Mouse (Mus musculus) urinary bladder, postnatal 14 days (tissue): ENCODE measurements around the gene Sdad1.

Source experiments
- DNase-seq: peaks from one replicate; pipeline ENCODE4 v3.0.0; 2021; ENCODE audit warnings: low spot score

Sdad1 gene

DNA sequence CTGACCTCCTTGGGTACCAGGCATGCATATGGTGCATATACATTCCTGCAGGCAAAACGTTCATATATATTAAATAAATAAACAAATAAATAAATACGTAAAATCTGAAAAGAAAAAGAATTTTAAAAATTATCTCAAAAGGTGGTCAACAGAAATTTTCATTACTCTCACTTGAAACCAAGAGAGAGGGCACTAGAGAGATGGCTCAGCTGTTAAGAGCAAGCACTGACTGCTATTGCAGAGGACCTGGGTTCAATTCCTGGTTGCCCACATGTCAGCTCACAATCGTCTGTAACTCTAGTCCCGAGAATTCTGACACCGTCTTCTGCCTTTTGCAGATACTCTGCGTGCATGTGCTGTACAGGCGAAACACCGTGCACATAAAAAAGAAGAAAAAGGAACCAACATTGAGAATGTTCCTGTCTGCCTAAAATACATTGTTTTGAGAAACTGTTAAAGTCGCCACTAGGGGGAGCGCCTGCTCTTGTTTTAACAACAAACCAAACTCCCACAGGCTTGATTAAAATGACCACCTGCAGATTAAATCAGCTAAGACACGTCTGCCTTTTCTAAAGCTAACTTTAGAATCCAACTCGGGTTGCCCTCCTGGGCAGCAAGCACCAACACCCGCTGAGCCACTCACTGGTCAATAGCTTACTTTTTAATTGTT lies 1.9 kb upstream of the Sdad1 start:
- peak; percentile 91 for DNase-seq

DNA sequence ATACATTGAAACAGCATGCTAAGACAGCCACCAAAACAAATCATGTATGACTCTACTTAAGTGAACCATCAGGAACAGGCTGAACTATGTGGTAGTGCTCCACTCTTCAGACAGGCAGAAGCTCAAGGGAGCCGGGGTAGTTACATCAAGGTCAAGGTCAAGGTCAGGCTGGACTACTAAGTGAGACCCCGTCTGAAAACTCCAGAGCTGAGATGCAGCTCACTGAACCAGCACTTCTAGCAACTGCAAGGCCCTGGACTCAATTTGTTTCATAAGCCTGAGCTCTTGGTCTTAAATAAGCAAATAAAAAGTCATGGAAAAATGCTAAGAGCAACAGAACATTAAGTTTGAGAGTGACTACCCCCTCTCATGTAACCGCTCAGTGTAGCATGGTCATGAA lies 6.0 kb downstream of the Sdad1 start:
- no peak for DNase-seq

DNA sequence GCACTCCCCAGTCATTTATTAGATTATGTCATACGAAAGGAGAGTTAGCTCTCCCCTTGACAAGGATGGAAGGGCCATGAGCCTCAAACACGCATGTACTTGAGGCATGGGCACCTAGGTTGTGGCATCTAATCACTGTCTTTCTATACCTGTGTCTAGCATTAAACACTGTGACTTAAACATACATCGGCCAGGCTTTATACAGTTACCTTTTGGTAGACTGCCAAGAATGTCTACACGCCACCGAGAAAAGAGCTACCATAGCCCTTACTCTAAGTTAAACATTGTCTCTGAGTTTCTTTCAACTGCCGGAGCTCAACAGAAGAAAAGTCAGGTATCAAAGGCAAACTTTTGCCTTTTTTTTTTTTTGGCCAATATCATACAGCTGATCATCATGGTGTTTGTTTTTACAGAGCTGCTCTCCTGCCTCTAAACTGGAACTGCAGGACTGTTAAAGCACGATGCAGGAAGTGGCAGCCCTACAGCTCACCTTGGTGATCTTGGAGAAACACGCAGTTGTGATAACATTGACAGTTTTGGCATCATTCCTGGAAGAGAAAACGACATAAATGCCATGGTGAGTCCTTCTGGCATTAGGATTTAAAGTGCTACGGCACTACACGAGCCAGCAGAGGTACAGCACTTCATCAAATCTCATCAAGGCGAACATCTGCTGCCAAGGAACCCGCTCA lies 8.0 kb downstream of the Sdad1 start:
- peak; percentile 22 for DNase-seq

DNA sequence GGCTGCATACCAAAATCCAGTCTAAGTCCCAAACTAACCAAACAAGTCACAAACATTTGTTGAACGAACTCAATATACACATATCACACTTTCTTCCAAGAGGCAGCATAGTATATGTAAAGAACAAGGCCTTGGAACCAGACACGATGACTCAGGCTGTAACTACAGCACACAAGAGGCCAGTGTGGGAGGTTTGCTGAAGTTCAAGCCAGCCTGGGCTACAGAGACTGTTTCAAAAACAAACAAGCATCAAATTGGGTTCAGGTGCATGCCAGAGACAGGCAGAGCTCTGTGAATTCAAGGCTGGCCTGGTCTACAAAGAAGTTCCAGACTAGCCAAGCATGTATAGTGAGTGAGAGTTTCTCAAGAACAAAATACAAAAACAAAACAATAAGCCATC lies 15.8 kb downstream of the Sdad1 start:
- no peak for DNase-seq

DNA sequence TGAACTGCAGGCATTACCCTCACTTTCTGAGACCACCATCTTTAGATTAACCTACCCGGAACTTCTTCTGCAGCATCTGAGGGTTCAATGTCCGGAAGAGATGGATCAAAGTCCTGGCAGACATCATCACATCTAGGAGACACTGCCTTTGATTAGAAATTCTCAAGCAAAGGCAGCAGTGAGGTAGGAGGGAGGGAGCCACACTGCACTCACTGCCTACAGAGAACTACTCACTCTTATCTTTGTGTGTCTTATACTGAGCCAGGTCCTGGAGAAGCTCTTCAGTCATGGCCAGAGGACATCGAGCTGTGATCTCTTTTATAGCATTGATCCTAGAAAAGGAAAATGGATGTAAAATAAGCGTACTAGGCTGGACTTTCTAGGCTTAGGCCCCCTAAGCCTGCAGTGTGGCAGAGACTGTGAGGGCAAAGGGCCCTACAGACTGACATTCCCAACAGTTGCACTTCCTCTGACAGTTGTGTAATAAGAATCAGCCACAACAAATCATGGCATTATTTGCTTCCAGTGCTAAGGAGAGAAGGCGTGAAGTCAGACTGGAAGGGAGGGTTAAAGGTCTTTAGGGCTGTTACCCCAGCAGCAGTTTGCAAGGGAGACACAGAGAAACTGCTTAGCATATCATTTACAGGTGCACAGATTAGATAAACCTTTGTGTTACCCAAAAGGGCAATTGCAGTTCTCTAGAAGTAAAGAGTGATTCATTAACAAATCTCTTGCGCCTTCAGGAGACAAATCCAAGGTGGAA lies 18.4 kb downstream of the Sdad1 start:
- DNase-seq: no peak

DNA sequence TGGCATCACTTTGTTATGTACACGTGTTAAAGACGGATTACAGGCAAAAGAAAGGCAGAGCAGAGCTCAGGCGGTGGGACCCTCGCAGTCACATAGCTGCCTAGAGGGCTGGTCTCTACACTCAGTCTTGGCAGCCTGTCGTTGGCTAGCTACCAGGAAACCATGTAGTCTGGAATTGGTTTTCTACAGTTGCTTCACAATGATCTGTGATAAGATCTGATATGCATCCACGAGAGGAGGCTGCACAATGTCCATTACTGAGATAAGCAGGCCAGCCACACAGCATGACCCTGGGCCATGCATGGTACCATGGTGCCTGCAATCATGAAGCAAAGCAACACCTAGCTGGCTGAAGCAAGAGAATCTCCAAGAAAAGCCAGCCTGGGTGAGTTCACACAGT lies 22.4 kb downstream of the Sdad1 start:
- DNase-seq: no peak

DNA sequence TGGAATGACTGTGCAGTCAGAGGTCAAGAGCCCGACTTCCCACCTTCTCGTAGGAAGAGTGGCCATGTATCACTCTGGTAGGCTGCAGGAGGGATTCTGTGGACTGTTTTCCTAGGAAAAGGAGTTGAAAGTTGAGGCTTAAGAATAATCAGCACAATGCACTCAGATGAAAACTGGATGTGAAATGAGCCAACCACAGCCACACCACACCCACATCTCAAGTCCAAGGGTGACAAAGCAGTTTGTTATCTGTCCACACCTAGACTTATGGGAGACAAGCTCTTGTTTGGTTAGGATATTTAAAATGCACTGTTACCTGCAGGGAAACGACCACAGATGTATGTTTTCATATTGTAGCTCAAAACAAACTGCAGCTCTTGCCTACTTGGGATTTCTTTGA lies 27.2 kb downstream of the Sdad1 start:
- no peak for DNase-seq

DNA sequence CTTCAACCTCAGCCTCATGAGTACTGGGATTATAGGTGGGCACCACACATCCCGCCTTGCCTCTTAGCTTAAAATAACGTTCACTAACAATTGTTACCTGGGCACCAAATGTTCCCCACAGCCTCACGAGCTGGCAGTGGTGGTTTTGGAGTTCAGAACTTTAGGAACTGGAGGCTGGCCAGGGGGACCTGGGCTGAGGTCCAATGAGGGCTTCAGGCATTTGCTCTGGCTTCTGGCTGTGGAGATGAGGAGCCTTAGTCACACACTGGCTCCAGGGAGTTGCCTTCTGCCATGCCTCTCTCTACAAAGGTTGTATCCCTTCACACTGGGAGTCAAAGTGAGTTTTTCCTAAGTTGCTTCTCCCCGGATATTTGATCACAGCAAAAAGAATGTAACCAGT lies 27.7 kb downstream of the Sdad1 start:
- DNase-seq: peak; percentile 25

DNA sequence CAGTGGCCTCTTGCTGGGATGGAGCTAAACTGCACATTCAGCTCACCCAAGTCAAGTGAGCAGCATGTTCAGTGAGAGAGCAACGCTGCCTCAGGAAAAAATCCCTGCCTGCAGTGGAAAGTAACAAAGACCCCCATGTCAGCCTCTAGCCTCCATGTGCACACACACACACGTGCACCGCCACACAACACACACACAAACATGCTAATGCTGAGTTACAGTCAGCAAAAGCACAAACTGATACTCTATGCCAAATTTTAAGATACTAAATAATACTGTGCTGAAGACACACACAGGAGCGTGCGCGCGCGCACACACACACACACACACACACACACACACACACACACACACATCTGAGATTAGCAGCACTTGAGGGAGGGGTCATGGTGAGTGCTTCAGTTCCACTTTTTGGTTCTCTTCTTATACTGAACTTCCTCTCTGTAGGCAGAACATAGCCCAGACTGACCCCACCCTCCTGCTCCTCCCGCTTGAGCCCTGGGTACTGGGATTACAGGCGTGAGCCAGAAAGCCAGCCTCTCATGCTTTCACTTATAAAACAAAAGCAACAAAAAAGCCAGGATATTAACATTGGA lies 31.2 kb downstream of the Sdad1 start:
- DNase-seq: no peak

DNA sequence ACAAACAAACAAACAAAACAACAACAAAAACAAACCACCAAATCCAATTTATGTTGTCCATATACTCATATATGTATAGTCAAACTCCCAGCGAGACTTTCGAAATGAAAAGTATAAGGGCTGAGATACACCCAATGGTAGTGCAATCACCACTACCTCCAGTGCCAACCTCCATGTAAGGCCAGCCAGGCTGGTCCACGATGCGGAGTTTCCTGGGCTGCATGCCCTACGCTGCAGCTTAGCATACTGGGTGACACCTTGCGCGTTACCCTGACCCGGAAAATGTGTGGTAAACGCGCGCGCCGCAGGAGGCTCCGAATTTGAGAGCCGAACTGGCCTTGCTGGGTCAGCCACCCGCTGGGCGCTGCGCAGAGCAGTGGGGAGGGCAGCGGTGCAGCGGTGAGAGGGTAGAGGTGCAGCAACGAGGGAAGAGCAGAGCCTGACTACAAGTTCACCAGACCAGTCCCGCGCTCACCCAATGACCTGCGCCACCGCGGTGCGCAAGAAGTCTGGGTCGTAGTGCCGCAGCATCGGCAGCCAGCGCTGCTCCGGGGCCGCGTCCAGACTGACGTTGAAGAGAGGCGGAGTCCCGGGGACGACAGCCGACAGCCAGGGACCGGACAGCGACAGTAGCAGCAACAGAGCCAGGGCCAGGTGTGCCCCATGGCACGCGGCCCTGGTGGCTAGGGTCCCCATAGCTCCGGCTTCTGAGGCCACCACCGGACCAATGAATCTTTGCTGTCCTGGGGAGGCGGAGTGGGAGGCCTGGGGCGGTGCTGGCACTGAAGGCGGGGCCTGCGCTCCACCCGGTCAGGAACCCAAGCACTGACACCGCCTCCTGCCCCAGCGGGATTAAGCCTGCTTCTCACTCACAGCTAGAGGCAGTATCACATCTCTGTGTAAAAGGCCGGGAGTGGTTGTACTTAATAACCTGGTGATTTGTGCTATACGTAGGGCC lies 32.6 kb downstream of the Sdad1 start, which contains the start of gene Naaa:
TSS of gene Naaa (minus strand) at position 734 of the 958 bp plus-strand sequence.
- DNase-seq: peak; percentile 89

DNA sequence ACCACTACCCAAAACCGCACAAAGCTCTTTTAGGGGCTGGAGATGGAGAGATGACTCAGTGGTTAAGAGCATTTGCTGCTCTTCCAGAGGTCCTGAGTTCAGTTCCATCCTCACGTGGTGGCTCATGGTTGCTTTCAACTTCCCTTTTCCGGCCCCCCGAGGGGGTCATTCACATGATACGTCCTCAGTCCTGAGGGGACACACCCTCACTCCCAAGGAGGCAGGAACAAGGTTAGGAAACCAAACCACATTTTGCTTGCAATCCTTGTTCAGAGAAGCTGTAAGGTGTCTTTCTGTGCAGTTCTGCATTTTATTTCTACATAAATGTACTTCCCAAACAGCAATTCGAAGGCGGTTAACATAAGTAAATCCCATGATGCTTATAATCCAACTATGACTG lies 39.8 kb downstream of the Sdad1 start:
- DNase-seq: no peak

DNA sequence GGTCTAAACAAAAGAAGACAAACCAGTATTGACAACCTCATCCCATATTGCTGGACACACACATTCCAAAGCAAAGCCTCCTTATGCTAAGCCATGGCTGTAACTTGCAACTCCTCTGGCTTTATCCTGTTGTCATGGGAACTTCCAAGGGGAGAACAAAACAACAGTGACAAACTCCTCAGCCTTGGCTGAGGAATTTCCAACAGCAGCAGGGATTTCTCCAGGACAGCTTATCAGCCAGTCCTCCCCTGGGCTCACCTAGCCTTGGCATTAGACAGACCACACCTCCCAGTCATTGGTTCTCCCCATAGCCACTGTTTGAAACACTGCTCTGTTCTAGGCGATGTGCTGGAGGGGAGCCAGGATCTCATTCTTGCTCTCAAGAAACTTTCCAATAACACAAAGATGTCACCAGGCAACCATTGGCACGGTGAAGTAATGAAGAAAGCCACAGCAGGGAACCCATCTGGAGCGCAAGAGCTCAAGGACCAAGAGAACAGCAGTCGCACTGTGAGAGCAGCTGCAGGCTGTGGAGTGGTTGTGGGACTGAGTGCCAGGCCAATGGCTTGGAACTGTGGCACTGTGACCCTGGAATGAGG lies 46.4 kb downstream of the Sdad1 start:
- no peak for DNase-seq

DNA sequence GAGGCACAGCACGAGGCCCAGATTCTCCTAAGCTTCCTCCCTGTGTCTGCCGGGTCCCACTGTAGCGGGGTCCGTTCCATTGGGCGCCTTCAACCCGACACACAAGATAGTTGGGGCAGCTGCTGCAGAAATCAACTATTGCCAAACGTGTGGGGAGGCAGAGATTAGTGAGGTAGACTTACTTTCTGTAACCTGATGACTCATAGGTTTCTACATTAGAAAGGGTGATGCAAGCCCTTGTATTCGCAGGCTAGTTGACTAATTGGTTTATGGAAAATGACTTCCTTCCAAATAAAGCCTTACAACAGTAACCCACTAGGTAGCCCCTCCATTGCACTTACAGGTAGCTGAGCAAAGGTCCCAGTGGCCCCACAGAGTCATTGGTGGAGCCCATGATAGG lies 47.6 kb downstream of the Sdad1 start:
- DNase-seq: no peak

DNA sequence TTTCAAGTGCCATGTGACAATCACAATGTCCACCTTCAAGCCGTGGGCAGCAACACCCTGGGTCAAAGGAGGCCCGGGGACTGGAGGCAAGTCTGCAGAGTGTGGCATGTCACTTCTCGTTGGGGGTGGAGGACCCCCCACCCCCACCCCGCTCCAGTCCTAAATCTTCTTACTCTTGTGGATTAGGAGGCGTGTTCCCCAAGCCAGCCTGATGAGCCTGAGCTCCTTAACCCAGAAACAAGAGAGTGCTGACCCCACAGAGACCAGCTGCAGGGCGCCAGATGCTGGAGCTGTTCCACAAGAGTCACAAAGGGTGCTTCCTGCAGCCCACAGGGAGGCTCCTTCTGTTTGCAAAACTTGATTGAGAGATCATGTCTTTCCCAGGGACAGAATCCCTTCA lies 54.1 kb downstream of the Sdad1 start, which contains the start of gene Ppef2:
TSS of gene Ppef2 (minus strand) at position 61 of the 400 bp plus-strand sequence.
- no peak for DNase-seq

DNA sequence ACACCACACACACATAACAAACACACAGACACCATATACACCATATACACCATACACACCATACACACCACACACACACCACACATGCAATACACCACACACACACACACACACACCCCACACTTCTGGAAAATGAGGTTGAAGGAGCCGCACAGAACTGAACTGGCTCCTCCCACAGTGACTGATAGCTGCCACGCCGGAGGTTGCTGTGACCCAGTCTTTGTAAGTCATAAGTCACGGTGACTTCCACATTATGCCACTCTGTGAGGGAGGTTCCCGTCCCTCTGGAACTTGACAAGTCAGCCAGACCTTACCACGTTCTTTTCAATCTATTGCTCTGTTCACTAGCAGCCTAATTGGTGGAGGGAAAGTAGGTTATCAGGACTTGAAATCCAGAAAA lies 55.8 kb downstream of the Sdad1 start:
- no peak for DNase-seq

DNA sequence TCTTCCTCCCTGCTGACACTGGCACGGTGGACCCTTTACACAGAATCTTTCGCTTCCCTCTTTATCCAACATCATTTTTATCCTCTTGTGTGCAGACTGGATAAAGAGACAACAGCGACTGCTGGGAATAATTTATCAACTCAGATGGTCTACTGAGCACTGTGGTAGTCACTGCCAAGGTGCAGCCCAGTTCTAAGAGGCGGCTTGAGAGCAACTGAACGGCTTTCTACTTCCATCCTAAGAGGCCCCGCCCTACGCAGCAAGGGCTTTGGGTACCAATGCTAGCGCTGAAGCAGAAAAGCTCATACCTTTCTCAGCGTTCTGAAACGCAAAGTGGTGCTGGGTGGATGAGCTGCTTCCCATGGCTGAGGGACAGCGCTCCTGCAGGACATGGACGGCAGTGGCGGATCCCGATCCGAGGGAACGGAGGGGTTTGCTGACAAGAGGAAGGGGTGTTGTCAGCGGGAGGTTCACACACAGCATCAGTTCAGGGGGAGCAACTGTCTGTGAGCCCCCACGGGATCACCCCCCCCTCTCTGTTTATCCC lies 57.4 kb downstream of the Sdad1 start:
- DNase-seq: no peak

DNA sequence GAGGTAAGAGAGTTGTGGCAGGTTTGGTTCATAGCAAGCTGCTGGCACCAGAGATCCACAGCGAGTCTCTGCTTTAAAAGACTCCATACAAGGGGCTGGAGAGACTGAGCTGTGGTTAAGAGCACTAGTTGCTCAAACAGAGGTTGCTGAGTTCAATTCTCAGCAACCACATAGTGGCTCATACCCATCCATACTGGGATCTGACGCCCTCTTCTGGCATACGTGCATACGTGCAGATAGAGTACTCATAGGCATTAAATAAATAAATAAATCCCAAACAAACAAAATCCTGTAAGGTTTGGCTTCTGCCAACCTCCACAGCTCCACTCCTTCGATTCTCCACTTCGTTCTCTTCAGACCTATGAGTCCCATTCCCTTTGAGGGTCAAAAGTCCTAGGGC lies 58.2 kb downstream of the Sdad1 start:
- no peak for DNase-seq

DNA sequence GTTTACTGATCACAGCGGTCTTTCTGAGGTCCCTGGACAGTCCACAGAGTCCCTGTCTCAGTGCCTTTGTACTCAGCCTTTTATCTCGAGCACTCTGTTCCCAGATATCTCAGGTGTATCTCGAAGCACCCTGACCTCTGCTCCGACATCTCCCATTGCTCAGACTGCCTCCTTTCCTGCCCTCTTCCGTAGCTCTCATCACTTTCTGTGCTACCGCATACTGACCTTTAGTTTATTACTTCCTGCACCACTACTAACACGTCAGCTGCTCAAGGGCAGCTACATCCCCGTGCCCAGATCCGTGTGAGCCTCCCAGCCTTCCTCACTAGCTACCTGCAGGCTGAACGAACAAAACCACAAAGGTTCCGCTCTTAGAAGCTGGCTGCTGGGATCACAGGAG lies 61.7 kb downstream of the Sdad1 start:
- no peak for DNase-seq

DNA sequence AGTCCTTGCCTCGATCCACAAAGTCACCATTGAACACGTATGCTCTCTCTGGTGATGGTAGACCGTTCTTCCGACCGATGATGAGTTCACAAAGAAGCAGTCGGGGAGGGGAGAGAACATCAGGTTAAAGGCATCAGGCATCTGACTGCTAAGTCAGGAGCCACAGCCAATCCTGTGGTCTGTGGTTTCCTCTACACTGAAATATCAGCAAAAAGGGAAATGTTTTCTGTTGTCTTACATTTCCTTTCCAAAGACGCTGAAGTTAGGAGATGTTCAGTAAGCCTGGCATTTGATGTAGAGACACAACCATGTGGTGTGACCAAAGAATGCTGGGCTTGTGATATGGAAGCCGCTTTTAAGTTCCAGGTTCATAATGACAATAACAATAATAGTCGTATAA lies 64.8 kb downstream of the Sdad1 start:
- no peak for DNase-seq

DNA sequence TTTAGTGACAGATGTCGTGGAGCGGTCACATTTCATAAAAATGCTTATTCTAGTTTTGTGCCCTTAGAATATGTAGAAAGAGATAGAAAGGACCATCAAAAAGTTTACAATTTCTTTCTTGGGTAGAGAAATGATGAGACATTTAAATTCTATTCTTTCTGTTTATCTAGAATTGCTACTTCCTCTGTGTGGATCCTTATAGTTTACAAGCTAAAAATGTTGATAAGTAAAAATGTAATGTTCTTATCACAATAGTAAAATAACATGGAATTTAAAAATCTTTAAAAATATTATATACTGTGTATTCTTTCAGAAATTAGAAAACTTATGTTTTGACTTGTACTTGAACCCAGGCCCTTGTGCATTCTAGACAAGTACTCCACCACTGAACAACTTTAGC lies 65.4 kb downstream of the Sdad1 start:
- DNase-seq: no peak

DNA sequence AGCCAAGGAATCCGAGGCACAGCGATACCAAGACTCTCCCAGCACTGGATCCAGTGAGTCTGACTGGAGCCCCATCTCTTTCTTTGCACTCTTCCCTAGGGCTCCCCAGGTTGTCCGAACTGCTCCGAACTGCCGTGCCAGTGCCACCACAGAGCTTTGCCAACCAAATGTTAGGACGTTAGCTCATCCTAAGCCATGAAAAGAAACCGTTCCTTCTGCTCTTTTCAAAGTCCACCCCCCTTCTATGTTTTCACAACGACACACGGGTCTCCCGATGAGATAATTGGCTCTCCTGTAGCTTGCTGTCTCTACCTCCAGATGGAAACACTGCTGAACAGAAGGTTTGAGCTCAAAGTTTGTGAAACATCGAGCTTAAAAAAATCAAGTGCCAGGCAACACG lies 69.5 kb downstream of the Sdad1 start:
- DNase-seq: no peak
